Mouse (Mus musculus) heart, embryonic 11.5 days (tissue): ENCODE data around the gene Adamts5. TPM values are rescaled to one million over a fixed set of nuclear protein-coding genes. Genes with fewer than 3 reads are reported as not detected.

Experiments
- ATAC-seq: fragments of 200-750 bp; cut with Nextera tagmentation; replicated peaks from 2 replicates; pipeline ENCODE4 v1.8.0; 2017; ENCODE audit warnings: moderate library complexity; ENCODE audit not compliant: insufficient number of reproducible peaks, low FRiP score, low TSS enrichment
- H3K27ac ChIP-seq: fragments of 300-500 bp; sonication (generic); 2 replicates; pipeline ENCODE4 v1.5.1; 2014; ENCODE audit warnings: mild to moderate bottlenecking, low read depth, low read length
- H3K27me3 ChIP-seq: fragments of 300-500 bp; sonication (generic); 2 replicates; pipeline ENCODE4 v1.6.1; 2014; ENCODE audit warnings: mild to moderate bottlenecking, low read length, mixed read lengths; ENCODE audit not compliant: control insufficient read depth, insufficient read depth
- H3K36me3 ChIP-seq: fragments of 300-500 bp; sonication (generic); 2 replicates; pipeline ENCODE4 v1.6.1; 2014; ENCODE audit warnings: mild to moderate bottlenecking, low read length, moderate library complexity, mixed read lengths; ENCODE audit not compliant: control insufficient read depth, insufficient read depth
- H3K4me1 ChIP-seq: fragments of 300-500 bp; sonication (generic); 2 replicates; pipeline ENCODE4 v1.6.1; 2014; ENCODE audit warnings: low read length; ENCODE audit not compliant: control insufficient read depth, insufficient read depth
- H3K4me2 ChIP-seq: fragments of 300-500 bp; sonication (generic); 2 replicates; pipeline ENCODE4 v1.6.1; 2014; ENCODE audit warnings: mild to moderate bottlenecking, moderate library complexity
- H3K4me3 ChIP-seq: fragments of 300-500 bp; sonication (generic); 2 replicates; pipeline ENCODE4 v1.5.1; 2014; ENCODE audit warnings: low read depth, low read length
- H3K9ac ChIP-seq: fragments of 300-500 bp; sonication (generic); 2 replicates; pipeline ENCODE4 v1.6.1; 2014; ENCODE audit warnings: mild to moderate bottlenecking, low read depth, low read length, moderate library complexity
- H3K9me3 ChIP-seq: fragments of 300-500 bp; sonication (generic); replicated peaks from 2 replicates; pipeline ENCODE4 v1.6.1; 2016; ENCODE audit warnings: low read length; ENCODE audit not compliant: control insufficient read depth
- WGBS: fragments of 180-500 bp; shearing (Covaris S2); extraction: QIAGEN DNeasy Blood & Tissue Kit; methylation state at CpG from one replicate; pipeline ENCODE4 v1.1.7; 2014; ENCODE audit not compliant: insufficient replicate concordance; 5-methylcytosine and 5-hydroxymethylcytosine counted together
- polyA plus RNA-seq: library from polyadenylated mRNA; unstranded; fragments of >200 nt; fragmentation: Nextera tagmentation; extraction: Ambion mirVana; gene quantifications from 2 replicates; pipeline ENCODE4 v1.2.1, GENCODE M21; 2014

Gene Adamts5
- polyA plus RNA-seq, 1 experiment from 2014 or later: 1.8 TPM

GRCm38 (mm10) chr16:85807626-85808025 lies 94.0 kb downstream of the Adamts5 start:
- Histone ChIP-seq H3K27ac (no peak overlapping the region), H3K4me3 (no peak overlapping the region), H3K9me3 (no peaks in the 10 kb centered on the region), H3K4me2 (peak overlapping the region; percentile 27; the same call in 1 of the 2 replicates), H3K36me3 (no peaks in the 10 kb centered on the region), H3K27me3 (no peaks in the 10 kb centered on the region), H3K9ac (no peak overlapping the region), H3K4me1 (no peaks in the 10 kb centered on the region)
- no peak for ATAC-seq
- 19% methylated on average over 2 of the region's 2 CpGs for WGBS

DNA sequence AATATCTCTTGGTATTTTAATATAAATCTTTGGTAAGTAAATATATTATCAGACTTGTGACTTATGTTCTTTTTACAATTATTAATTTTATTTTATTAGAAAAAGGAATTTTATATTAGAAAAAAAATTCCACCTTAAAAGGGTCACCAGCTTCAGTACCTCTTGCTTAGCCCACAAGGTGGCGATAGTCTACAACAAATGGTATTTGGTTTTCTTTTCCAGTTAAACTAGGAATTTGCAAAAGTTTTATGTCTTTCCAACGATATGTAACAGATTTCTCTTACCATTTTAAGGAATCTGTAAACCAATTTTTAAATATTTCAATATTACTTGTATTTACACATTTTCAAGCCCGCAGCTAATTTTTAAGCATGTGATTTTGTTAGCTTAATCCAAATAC lies 94.6 kb downstream of the Adamts5 start:
- ATAC-seq: no peak
- Histone ChIP-seq H3K4me3 (no peak overlapping the region), H3K4me2 (peak overlapping the region; percentile 27; the same call in 1 of the 2 replicates), H3K9me3 (no peaks in the 10 kb centered on the region), H3K4me1 (no peaks in the 10 kb centered on the region), H3K36me3 (no peaks in the 10 kb centered on the region), H3K27ac (no peak overlapping the region), H3K27me3 (no peaks in the 10 kb centered on the region), H3K9ac (no peak overlapping the region)
- WGBS: 20% methylated on average over 3 of the region's 3 CpGs

Other genes with a start within 250 kb of the Adamts5 start
- 46.6 and 66.1 TPM in 2 replicates for gene Adamts1, start 98.7 kb downstream of the Adamts5 start, polyA plus RNA-seq